Mouse (Mus musculus): ENCODE data around the gene Asic5.

The Asic5 gene

GRCm38 (mm10) chr3:82014148-82014703, 32.1 kb downstream of the Asic5 start:
- DNase-seq (ENCODE audit: low spot score in 2 of 2): no peak

DNA sequence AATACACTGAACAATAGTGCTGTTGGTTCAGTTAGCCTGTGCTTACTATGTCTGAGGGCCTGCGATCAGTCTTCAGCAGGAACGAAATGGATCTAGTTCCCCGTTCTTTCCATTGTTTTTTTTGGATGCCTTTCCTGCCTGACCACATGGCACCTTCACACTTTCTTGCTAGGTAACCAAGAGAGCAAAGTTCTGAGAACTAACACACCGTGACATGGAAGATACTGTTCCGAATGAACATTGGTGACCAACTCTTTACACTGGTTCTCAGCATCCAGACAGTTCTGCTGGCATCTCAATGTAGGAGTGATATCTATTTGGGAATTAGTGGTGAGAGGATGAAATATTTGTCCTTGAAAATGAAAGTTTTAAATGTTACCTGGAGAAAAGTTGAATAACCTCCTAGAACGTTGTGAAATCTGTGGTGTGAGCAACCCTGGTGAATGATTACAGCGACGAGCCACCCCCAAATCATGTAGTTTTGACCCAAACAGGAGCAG, 40.4 kb downstream of the Asic5 start:
- no peak for DNase-seq (ENCODE audit: low spot score in 2 of 2)

DNA sequence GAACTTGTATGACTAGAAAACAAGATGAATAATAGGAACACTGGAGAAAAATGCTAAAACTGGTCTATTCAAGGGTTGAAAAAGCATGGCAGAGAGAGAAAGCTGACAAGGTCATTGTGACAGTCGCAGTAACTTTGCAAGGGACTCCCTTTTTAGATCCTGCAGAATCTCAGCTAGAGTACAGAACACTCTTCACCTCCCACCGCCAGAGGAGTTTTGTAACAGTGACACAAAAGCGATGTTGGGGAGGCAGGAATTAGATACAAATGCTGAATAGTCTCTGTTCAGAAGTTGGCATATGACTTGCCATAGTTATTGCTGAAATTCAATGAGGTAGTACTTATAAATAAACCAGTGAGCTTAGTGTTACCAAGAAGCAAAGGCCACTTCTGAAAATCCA, 41.0 kb downstream of the Asic5 start:
- no peak for DNase-seq (ENCODE audit: low spot score in 2 of 2)

GRCm38 (mm10) chr3:82027286-82027685, 45.2 kb downstream of the Asic5 start:
- no peak for DNase-seq (ENCODE audit: low spot score in 2 of 2)

- no peak for DNase-seq (ENCODE audit: low spot score in 2 of 2)
These were observed 47.1 kb downstream of the Asic5 start for GRCm38 (mm10) chr3:82029229-82029628.

GRCm38 (mm10) chr3:82030008-82030748, 48.1 kb downstream of the Asic5 start:
- DNase-seq (ENCODE audit: low spot score in 2 of 2): no peak

- no peak for DNase-seq (ENCODE audit: low spot score in 2 of 2)
These were observed 54.4 kb downstream of the Asic5 start for GRCm38 (mm10) chr3:82036262-82037044.

DNA sequence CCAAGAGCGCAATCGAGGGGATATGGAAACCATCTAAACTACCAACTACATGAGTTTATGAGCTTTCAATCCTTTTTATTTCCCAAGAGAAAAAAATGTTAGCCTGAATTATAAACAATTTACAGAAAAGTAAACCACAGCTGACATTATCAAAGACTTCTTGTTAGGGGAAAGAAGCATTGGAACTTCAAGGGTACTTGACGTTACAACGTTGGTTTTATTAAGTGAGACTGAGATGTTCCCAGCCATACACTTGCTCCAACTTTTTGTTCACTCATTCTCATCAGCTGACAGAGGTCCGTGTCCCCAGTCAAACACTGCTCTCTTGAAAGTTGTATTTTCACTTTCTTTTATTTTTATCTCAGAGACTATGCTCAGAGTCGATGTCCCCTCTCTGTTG, 61.6 kb downstream of the Asic5 start:
- DNase-seq (ENCODE audit: low spot score in 2 of 2): no peak

DNA sequence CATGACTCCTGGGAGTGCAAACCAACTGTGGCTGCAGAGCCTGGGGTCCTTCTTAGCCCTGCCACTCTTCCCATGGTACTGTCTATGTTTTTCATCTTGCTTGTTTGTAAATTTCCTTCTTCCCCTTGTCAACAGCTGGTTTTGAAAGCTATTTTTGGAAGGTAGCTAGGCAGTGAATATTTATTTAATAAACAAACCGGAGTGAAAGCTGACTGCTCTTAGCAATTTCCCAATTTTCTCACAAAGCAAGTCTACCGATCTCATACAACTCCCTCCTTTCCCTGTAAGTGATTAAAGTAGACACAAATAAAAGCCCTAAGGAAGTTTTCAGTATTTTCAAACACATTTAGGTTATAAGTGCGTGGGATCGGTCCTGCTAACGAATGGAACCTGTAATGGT, 62.8 kb downstream of the Asic5 start:
- no peak for DNase-seq (ENCODE audit: low spot score in 2 of 2)

DNA sequence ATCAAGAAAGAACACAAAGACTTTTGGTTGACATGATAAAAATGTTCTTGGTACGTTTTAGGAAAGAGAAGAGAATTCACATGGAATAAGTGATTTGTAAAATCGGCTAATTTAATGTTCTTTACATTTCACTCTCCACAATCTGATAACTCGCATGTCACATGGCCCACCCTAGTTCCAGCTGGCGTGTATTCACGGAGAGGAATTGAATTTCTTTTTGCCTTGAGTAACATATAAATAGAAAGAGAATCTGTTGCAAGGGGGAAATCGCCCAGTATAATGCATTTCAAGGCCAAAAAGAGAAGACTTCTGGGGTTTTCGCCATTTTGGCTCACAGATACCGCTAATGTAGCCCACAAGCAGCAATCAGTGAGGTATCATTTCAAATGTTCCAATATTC, 64.0 kb downstream of the Asic5 start:
- no peak for DNase-seq (ENCODE audit: low spot score in 2 of 2)

- no peak for DNase-seq (ENCODE audit: low spot score in 2 of 2)
These were observed 65.1 kb downstream of the Asic5 start for GRCm38 (mm10) chr3:82047100-82047753.

DNA sequence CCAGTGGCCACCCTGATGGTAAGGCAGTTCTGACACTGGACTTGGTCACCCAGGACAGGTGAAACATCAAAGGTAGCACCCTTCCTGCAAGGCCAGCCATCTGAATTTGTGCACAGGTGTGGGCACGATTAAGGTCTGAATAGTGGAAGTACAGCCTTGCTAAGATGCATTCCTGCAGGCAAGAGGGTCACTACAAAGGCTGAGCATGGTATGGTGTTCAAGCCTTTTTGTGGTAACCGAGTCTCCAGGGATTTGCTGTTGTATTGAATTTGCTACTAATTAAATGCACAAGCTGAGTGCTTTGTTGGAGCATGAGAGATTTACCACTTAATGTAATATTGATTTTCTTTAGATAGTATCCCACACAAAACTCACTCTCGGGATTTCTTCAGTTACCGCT, 66.0 kb downstream of the Asic5 start:
- no peak for DNase-seq (ENCODE audit: low spot score in 2 of 2)

DNA sequence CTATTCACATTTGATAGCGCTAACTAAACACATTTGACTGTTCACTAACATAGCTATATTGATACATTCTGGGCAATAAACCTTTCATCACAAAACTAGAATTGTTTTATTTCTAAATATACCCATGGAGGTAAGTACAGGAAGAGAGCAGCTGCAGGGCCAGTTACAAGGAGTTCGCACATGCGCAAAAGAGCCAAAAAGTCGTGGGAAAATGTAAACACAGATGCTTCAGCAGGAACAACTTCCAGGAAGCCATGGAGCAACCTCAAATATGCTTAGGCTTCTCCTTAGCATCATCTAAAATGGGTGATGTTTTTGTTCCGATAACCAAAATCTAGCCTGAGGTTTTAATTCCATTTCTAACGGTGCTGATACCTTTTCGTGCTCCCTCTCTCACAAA, 66.6 kb downstream of the Asic5 start:
- no peak for DNase-seq (ENCODE audit: low spot score in 2 of 2)

DNA sequence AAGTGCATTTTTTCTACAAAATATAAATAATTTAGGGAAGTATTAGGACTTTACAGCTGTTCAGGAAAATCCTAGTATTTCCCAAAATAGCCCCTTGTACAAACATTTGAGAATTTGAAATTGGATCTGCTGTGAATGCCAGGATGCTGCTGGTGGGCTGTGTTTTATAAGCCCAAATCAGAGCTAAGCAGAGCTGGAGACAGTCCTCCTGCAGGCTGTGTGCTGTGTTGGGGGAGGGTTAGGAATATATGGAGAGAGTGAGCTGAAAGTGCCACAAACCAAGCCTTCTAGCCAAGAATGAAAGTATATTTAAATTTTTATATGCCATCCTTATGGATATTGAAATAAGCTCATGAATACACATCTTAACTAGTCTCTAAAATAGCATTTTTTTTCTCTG, 69.4 kb downstream of the Asic5 start:
- no peak for DNase-seq (ENCODE audit: low spot score in 2 of 2)

DNA sequence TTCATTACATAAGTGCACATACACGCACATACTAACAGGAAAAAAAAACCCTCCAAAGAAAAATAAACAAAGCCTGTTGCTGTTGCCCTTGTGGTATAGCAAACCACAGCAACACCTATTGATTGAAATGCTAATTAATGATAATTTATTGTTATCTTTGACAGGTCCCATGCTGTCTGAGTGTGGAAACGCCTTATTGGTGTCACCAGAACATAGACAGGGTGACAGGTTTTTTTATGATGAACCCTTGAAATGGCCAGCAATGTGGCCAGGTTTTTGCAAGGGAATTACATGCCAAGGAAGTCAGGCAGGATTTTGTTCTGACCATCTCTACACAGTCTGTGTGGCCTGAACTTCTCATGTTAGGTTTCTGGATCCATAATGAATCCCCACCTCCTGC, 69.9 kb downstream of the Asic5 start:
- DNase-seq (ENCODE audit: low spot score in 2 of 2): no peak

GRCm38 (mm10) chr3:82054283-82054974, 72.3 kb downstream of the Asic5 start:
- no peak for DNase-seq (ENCODE audit: low spot score in 2 of 2)

GRCm38 (mm10) chr3:82057201-82057600, 75.1 kb downstream of the Asic5 start:
- no peak for DNase-seq (ENCODE audit: low spot score in 2 of 2)

DNA sequence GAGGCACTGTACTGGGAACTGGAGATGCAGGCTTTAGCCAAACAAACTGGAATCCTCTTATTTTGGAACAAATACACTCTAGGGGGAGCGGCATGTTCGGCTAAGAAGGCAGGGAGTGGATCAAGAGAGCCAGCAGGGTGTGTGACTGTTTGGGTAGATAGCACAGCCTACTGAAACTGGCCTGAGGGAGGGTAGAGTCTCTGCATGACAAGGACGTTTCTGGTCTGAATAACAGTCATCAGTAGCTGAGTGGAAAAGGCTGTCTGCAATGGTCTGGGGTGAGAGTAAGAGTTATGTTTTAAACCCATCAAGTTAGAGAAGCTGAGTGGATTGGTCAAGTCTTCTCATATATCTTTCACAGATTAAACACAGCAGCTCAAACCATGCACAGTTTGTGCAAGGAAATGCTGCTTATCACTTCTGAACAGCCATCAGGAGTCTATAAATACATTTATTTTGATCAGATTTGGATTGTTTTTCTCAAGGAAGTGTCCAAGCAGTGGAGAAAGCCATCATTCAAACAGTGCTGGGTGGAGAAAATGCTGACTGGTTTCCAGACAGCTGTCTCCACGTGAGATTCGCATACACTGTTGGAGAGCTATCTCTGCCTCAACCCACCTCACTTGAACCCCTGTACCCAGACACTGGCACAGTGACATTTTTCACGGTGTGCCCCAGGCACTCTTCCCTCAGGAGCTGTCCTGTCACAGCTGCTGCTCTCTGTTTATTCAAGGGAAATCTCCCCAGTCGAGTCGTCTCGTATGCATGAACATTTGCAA, 79.5 kb downstream of the Asic5 start:
- DNase-seq (ENCODE audit: low spot score in 2 of 2): no peak

GRCm38 (mm10) chr3:82067830-82068229, 85.7 kb downstream of the Asic5 start:
- DNase-seq (ENCODE audit: low spot score in 2 of 2): no peak

Data from frontal cortex, postnatal 25 days (tissue).